Mouse (Mus musculus) embryonic facial prominence, embryonic 10.5 days (tissue): Measurements from ENCODE around the gene Lrrc32. TPM values are rescaled to one million over a fixed set of nuclear protein-coding genes. Genes with fewer than 3 reads are reported as not detected.

Experiments
- DNase-seq: peaks from one replicate; pipeline ENCODE4 v3.0.0-alpha.2; 2017; ENCODE audit warnings: low spot score
- H3K27ac ChIP-seq: fragments of 300-500 bp; sonication (generic); replicated peaks from 2 replicates; pipeline ENCODE4 v1.5.1; 2016; ENCODE audit warnings: mild to moderate bottlenecking
- H3K27me3 ChIP-seq: fragments of 300-500 bp; sonication (generic); replicated peaks from 2 replicates; pipeline ENCODE4 v1.6.1; 2016; ENCODE audit warnings: low read depth, mild to moderate bottlenecking; ENCODE audit not compliant: poor library complexity, severe bottlenecking
- H3K36me3 ChIP-seq: fragments of 300-500 bp; sonication (generic); replicated peaks from 2 replicates; pipeline ENCODE4 v1.6.1; 2016; ENCODE audit warnings: mild to moderate bottlenecking, moderate library complexity
- H3K4me1 ChIP-seq: fragments of 300-500 bp; sonication (generic); 2 replicates; pipeline ENCODE4 v1.6.1; 2016
- H3K4me3 ChIP-seq: fragments of 300-500 bp; sonication (generic); 2 replicates; pipeline ENCODE4 v1.5.1; 2016; ENCODE audit warnings: mild to moderate bottlenecking, moderate library complexity
- H3K9me3 ChIP-seq: fragments of 300-500 bp; sonication (generic); 2 replicates; pipeline ENCODE4 v1.6.1; 2016; ENCODE audit warnings: mild to moderate bottlenecking
- WGBS: fragments of 180-500 bp; shearing (Covaris S2); methylation state at CpG from one replicate; pipeline ENCODE4 v1.1.7; 2016; 5-methylcytosine and 5-hydroxymethylcytosine counted together
- polyA plus RNA-seq: library from polyadenylated mRNA; unstranded; fragments of >200 nt; fragmentation: Nextera tagmentation; extraction: Ambion mirVana; gene quantifications from 2 replicates; pipeline ENCODE4 v1.2.1, GENCODE M21; 2016

Lrrc32 gene
- polyA plus RNA-seq, 1 experiment from 2014 or later, result 3.7 TPM

DNA sequence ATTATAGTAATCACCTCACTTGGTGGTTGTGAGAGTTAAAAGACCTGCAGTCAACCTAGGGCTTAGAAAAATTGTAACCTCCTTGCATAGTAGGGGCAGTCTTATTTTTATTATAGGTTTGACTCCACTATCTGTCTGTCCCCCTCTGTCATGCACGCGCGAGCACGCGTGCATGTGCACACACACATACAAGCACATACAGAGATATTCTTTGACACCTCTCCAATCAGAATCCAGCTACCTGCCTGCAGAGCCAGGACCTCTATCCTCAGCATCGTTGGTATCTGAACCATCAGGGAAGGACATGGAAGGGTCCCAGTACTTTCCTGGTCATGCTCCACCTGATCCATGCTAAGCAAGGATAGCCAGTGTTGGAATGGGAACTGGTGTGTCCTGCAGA lies 1.8 kb downstream of the Lrrc32 start:
- Histone ChIP-seq H3K27ac (no peak overlapping the region), H3K4me3 (peak overlapping the region; percentile 65; the same call in 1 of the 2 replicates), H3K4me1 (peaks cover 49% of the 10 kb centered on the region), H3K9me3 (no peaks in the 10 kb centered on the region), H3K27me3 (peaks cover 45% of the 10 kb centered on the region), H3K36me3 (no peaks in the 10 kb centered on the region)
- WGBS, result 94% methylated on average over 6 of the region's 6 CpGs
- DNase-seq, result no peak

GRCm38 (mm10) chr7:98491451-98492200 lies 2.5 kb downstream of the Lrrc32 start:
- Histone ChIP-seq H3K27ac (no peak overlapping the region), H3K9me3 (no peaks in the 10 kb centered on the region), H3K36me3 (no peaks in the 10 kb centered on the region), H3K27me3 (peaks cover 45% of the 10 kb centered on the region), H3K4me3 (no peak overlapping the region), H3K4me1 (peaks cover 55% of the 10 kb centered on the region)
- 71% methylated on average over 9 of the region's 9 CpGs for WGBS
- DNase-seq, result no peak

GRCm38 (mm10) chr7:98492331-98492730 lies 3.2 kb downstream of the Lrrc32 start:
- 71% methylated on average over 5 of the region's 5 CpGs for WGBS
- no peak for DNase-seq
- Histone ChIP-seq H3K27me3 (peaks cover 44% of the 10 kb centered on the region), H3K4me3 (no peak overlapping the region), H3K27ac (no peak overlapping the region), H3K9me3 (no peaks in the 10 kb centered on the region), H3K36me3 (no peaks in the 10 kb centered on the region), H3K4me1 (peaks cover 55% of the 10 kb centered on the region)

- Histone ChIP-seq H3K27ac (no peak overlapping the region), H3K27me3 (peaks cover 41% of the 10 kb centered on the region), H3K4me3 (no peak overlapping the region), H3K9me3 (no peaks in the 10 kb centered on the region), H3K36me3 (no peaks in the 10 kb centered on the region), H3K4me1 (peaks cover 63% of the 10 kb centered on the region)
- no peak for DNase-seq
- 81% methylated on average over 2 of the region's 2 CpGs for WGBS
Observed at GRCm38 (mm10) chr7:98493307-98493706, 4.2 kb downstream of the Lrrc32 start.

DNA sequence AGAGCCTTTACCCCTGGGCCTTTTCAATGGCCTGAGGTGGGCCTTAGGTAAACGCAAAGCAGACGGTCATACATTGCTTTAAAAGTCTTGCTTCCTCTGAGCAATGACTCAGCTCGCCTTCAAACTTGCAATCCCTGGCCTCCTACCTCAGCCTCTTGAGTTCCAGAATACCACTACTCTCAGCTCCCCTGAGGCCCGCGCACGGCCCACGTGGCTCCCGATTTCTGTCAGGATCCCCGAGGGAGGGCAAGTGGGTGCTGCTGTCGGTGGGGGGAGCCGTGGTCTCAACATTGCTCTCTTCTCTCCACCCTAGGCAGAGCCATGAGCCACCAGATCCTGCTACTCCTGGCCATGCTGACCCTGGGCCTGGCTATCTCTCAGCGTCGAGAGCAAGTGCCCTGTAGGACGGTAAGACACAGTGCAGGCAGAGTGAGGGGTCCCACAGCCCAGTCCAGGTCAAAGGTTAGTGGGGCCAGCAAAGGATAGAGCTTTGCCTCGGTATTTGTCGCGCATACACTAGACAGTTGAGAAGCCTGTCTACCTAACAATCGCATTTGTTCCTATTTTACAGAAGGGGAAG lies 4.9 kb downstream of the Lrrc32 start:
- no peaks in the 10 kb centered on the region for H3K9me3 ChIP-seq
- peaks cover 40% of the 10 kb centered on the region for H3K27me3 ChIP-seq
- H3K4me3 ChIP-seq, result no peak overlapping the region
- DNase-seq, result no peak
- no peaks in the 10 kb centered on the region for H3K36me3 ChIP-seq
- peaks cover 59% of the 10 kb centered on the region for H3K4me1 ChIP-seq
- WGBS, result 70% methylated on average over 18 of the region's 18 CpGs
- 0 out of 2 replicates have a peak overlapping the region, but pooled peaks have one; percentile 27 for H3K27ac ChIP-seq

DNA sequence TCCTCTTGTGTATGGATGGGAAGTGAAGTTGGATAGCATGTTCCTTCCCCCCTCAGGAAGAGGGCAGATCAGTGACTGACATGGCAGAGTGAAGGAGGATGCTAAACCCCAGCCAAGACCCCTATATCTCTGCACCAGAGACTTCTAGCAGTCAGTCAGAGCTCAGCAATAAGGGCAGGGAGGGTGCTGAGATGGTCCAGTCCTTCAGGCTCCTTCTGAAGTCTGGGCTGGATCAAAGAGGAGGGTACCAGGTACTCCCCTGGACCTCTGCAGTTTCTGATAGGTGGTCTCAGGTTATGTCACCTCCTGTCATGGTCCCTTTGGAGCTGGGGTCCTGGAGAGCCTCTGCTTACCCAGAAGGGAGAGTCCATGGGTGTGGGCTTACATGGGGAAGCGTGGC lies 6.5 kb downstream of the Lrrc32 start:
- no peaks in the 10 kb centered on the region for H3K36me3 ChIP-seq
- H3K27ac ChIP-seq, result no peak overlapping the region
- DNase-seq, result no peak
- 79% methylated on average over 1 of the region's 1 CpGs for WGBS
- no peaks in the 10 kb centered on the region for H3K9me3 ChIP-seq
- H3K27me3 ChIP-seq, result peaks cover 29% of the 10 kb centered on the region
- H3K4me3 ChIP-seq, result no peak overlapping the region
- peaks cover 60% of the 10 kb centered on the region for H3K4me1 ChIP-seq

DNA sequence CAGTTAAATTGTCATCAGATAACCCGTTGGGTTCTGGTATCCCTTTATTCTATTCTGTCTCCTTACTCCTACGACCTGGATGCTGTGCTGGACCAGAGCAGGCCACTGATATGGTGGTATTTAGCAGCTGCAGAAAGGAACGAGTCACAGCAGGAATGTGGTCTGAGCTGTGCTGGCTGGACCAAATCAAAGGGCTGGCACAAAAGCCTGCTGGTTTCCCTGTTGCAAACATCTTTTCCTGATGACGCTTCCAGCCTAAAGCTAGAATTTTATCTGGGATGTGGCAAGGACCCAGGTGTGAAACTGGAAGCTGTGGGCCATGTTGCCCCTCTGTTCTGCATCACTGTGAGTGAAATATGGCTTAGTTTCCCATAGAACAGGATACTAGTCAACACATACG lies 8.4 kb downstream of the Lrrc32 start:
- WGBS, result 67% methylated on average over 5 of the region's 5 CpGs
- no peaks in the 10 kb centered on the region for H3K36me3 ChIP-seq
- H3K27ac ChIP-seq, result no peak overlapping the region
- no peaks in the 10 kb centered on the region for H3K9me3 ChIP-seq
- H3K4me1 ChIP-seq, result peaks cover 69% of the 10 kb centered on the region
- DNase-seq, result no peak
- peaks cover 15% of the 10 kb centered on the region; the same call in 1 of the 2 replicates for H3K27me3 ChIP-seq
- no peak overlapping the region for H3K4me3 ChIP-seq

DNA sequence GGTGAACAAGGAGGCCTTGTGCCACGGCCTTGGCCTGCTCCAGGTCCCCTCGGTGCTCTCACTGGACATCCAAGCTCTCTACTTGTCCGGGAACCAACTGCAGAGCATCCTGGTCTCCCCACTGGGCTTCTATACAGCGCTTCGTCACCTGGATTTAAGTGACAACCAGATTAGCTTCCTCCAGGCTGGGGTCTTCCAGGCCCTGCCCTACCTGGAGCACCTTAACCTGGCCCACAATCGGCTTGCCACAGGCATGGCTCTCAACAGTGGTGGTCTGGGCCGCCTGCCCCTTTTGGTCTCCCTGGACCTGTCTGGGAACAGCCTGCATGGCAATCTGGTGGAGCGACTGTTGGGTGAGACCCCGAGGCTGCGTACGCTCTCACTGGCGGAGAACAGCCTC lies 9.0 kb downstream of the Lrrc32 start:
- Histone ChIP-seq H3K9me3 (no peaks in the 10 kb centered on the region), H3K4me3 (no peak overlapping the region), H3K4me1 (peaks cover 73% of the 10 kb centered on the region), H3K27me3 (0 out of 2 replicates have a peak, but pooled peaks cover 15% of the 10 kb centered on the region), H3K27ac (peak overlapping the region; percentile 21; the same call in 1 of the 2 replicates), H3K36me3 (no peaks in the 10 kb centered on the region)
- DNase-seq, result no peak
- 87% methylated on average over 12 of the region's 12 CpGs for WGBS

- H3K4me3 ChIP-seq, result no peak overlapping the region
- H3K27me3 ChIP-seq, result 0 out of 2 replicates have a peak, but pooled peaks cover 15% of the 10 kb centered on the region
- H3K27ac ChIP-seq, result peak overlapping the region; percentile 19; the same call in 1 of the 2 replicates
- WGBS, result 85% methylated on average over 20 of the region's 20 CpGs
- H3K36me3 ChIP-seq, result no peaks in the 10 kb centered on the region
- H3K9me3 ChIP-seq, result no peaks in the 10 kb centered on the region
- peaks cover 72% of the 10 kb centered on the region for H3K4me1 ChIP-seq
- no peak for DNase-seq
Observed at GRCm38 (mm10) chr7:98498656-98499560, 9.8 kb downstream of the Lrrc32 start.

GRCm38 (mm10) chr7:98499561-98500292 lies 10.6 kb downstream of the Lrrc32 start:
- Histone ChIP-seq H3K27ac (peak overlapping the region; percentile 45), H3K4me3 (no peak overlapping the region), H3K4me1 (peaks cover 72% of the 10 kb centered on the region), H3K9me3 (no peaks in the 10 kb centered on the region), H3K27me3 (0 out of 2 replicates have a peak, but pooled peaks cover 15% of the 10 kb centered on the region), H3K36me3 (no peaks in the 10 kb centered on the region)
- WGBS, result 75% methylated on average over 25 of the region's 25 CpGs
- DNase-seq, result no peak

- no peak overlapping the region for H3K4me3 ChIP-seq
- no peaks in the 10 kb centered on the region for H3K9me3 ChIP-seq
- H3K27me3 ChIP-seq, result 0 out of 2 replicates have a peak, but pooled peaks cover 15% of the 10 kb centered on the region
- no peak for DNase-seq
- peaks cover 74% of the 10 kb centered on the region for H3K4me1 ChIP-seq
- no peaks in the 10 kb centered on the region for H3K36me3 ChIP-seq
- 93% methylated on average over 3 of the region's 3 CpGs for WGBS
- 0 out of 2 replicates have a peak overlapping the region, but pooled peaks have one; percentile 37 for H3K27ac ChIP-seq
Observed at GRCm38 (mm10) chr7:98500470-98500869, 11.4 kb downstream of the Lrrc32 start.

- Histone ChIP-seq H3K4me3 (no peak overlapping the region), H3K27ac (peak overlapping the region; percentile 31; the same call in 1 of the 2 replicates), H3K9me3 (no peaks in the 10 kb centered on the region), H3K27me3 (0 out of 2 replicates have a peak, but pooled peaks cover 15% of the 10 kb centered on the region), H3K36me3 (no peaks in the 10 kb centered on the region), H3K4me1 (peaks cover 74% of the 10 kb centered on the region)
- WGBS, result 95% methylated on average over 7 of the region's 7 CpGs
- no peak for DNase-seq
Observed at GRCm38 (mm10) chr7:98501078-98501477, 12.0 kb downstream of the Lrrc32 start.
